Mouse (Mus musculus) cerebellum, adult 2 months (tissue): Measurements from ENCODE around the gene Lrit3. TPM values are rescaled to one million over a fixed set of nuclear protein-coding genes. Genes with fewer than 3 reads are reported as not detected.

Experiments used
- DNase-seq, 2 experiments: peaks; one replicate each; pipeline ENCODE4 v3.0.0; 2021
- H3K27ac ChIP-seq: fragments of 200-500 bp; 2 replicates; pipeline ENCODE4 v1.5.1; 2012; ENCODE audit warnings: low read length, control low read depth, inconsistent platforms; ENCODE audit not compliant: insufficient read depth
- H3K27me3 ChIP-seq: fragments of 200-500 bp; 2 replicates; pipeline ENCODE4 v1.6.1; 2012; ENCODE audit warnings: inconsistent platforms, mild to moderate bottlenecking, low read length, moderate library complexity; ENCODE audit not compliant: control insufficient read depth, insufficient read depth
- H3K4me1 ChIP-seq: fragments of 200-500 bp; 2 replicates; pipeline ENCODE4 v1.6.1; 2011; ENCODE audit warnings: low read length; ENCODE audit not compliant: control insufficient read depth, insufficient read depth
- H3K4me3 ChIP-seq: fragments of 200-500 bp; replicated peaks from 2 replicates; pipeline ENCODE3; 2011; ENCODE audit warnings: mild to moderate bottlenecking, low read depth, low read length, control low read depth; ENCODE audit not compliant: insufficient read depth
- CTCF ChIP-seq: fragments of 200-500 bp; IDR thresholded peaks from 2 replicates; pipeline ENCODE4 v1.5.1; 2011; ENCODE audit warnings: low read depth, mild to moderate bottlenecking, control low read depth, low read length, moderate library complexity, borderline replicate concordance; ENCODE audit not compliant: insufficient read depth
- POLR2A ChIP-seq: fragments of 200-500 bp; IDR thresholded peaks from 2 replicates; pipeline ENCODE4 v1.6.1; 2011; ENCODE audit warnings: low read length, control low read depth, borderline replicate concordance; ENCODE audit not compliant: insufficient read depth
- WGBS: fragments of 180-500 bp; shearing (Covaris S2); methylation state at CpG from one replicate; pipeline ENCODE4 v1.1.7; 2018; 5-methylcytosine and 5-hydroxymethylcytosine counted together
- polyA plus RNA-seq: library from polyadenylated mRNA; depleted of rRNA; stranded (reverse); fragments of >200 nt; gene quantifications from 2 replicates; pipeline ENCODE4 v1.2.3, GENCODE M21; 2012

The Lrit3 gene
- polyA plus RNA-seq, 1 experiment, result 0.29 TPM

- no peaks in the 10 kb centered on the region for H3K27me3 ChIP-seq
- no peak for DNase-seq
Measured at GRCm38 (mm10) chr3:129830626-129831025, 26.8 kb upstream of the Lrit3 start.

GRCm38 (mm10) chr3:129827691-129828090 is 23.9 kb upstream of the Lrit3 start:
- TF ChIP-seq POLR2A (no peak), CTCF (no peak)
- H3K27ac ChIP-seq, result no peak overlapping the region
- no peaks in the 10 kb centered on the region for H3K27me3 ChIP-seq
- no peak for DNase-seq
- no peak overlapping the region for H3K4me3 ChIP-seq
- no peaks in the 10 kb centered on the region for H3K4me1 ChIP-seq
- WGBS, result 94% methylated on average over 5 of the region's 5 CpGs

More at GRCm38 (mm10) chr3:129830626-129831025, 26.8 kb upstream of the Lrit3 start:
- H3K27ac ChIP-seq, result peak overlapping the region; percentile 68; the same call in 1 of the 2 replicates
- no peak for TF ChIP-seq POLR2A
- 1% methylated on average over 45 of the region's 45 CpGs for WGBS
- H3K4me1 ChIP-seq, result no peaks in the 10 kb centered on the region
- H3K4me3 ChIP-seq, result peak overlapping the region; percentile 60

DNA sequence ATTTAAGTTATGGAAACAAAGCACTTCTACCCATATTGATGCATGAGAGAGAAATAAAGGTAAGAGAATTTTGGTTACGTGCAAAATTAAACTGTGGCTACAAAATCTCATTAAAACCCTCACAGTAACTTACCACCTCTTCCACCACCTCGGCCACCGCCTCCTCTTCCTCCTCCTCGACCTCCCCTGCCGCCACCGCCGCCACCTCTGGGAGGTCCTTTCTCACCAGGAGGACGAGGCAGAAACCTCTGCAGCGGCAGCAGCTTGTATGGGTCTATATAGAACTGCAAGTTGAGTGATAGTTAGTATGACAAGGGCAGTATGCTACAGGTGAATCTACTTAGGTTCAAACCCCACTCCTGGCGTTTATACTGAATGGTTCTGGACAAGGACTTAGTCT is 22.9 kb upstream of the Lrit3 start:
- no peak for TF ChIP-seq POLR2A
- no peak for TF ChIP-seq CTCF
- H3K4me3 ChIP-seq, result no peak overlapping the region
- H3K27me3 ChIP-seq, result no peaks in the 10 kb centered on the region
- no peak overlapping the region for H3K27ac ChIP-seq
- DNase-seq, result no peak
- 87% methylated on average over 10 of the region's 10 CpGs for WGBS
- H3K4me1 ChIP-seq, result no peaks in the 10 kb centered on the region

- WGBS, result 90% methylated on average over 10 of the region's 10 CpGs
- no peaks in the 10 kb centered on the region for H3K4me1 ChIP-seq
- no peak overlapping the region for H3K27ac ChIP-seq
- H3K4me3 ChIP-seq, result no peak overlapping the region
- no peak for DNase-seq
- H3K27me3 ChIP-seq, result no peaks in the 10 kb centered on the region
- TF ChIP-seq POLR2A, result no peak
- no peak for TF ChIP-seq CTCF
Measured at GRCm38 (mm10) chr3:129824891-129825290, 21.1 kb upstream of the Lrit3 start.

DNA sequence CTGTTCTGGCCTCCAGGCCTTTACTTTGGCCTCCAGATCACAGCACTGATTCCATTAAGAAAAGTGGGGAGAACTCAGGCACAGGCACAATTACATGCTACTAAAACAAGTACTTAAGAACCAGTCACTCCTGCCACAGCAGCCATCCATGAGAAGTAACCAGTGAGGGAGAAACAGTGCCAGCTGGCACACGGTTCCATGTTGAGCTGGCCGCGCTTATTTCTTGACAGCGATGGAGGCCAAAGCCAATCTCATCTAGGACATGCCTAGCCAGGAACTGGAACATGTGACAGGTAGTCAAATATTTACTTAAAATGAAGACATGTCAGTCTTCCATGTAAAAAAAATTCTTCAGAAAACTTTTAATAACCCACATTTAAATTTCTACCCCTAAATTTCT is 20.3 kb upstream of the Lrit3 start:
- peak in 1 of 2 experiments; percentile 5 for DNase-seq
- Histone ChIP-seq H3K27ac (no peak overlapping the region), H3K4me3 (no peak overlapping the region), H3K4me1 (no peaks in the 10 kb centered on the region), H3K27me3 (no peaks in the 10 kb centered on the region)
- TF ChIP-seq CTCF (no peak), POLR2A (no peak)
- WGBS, result 12% methylated on average over 4 of the region's 4 CpGs

DNA sequence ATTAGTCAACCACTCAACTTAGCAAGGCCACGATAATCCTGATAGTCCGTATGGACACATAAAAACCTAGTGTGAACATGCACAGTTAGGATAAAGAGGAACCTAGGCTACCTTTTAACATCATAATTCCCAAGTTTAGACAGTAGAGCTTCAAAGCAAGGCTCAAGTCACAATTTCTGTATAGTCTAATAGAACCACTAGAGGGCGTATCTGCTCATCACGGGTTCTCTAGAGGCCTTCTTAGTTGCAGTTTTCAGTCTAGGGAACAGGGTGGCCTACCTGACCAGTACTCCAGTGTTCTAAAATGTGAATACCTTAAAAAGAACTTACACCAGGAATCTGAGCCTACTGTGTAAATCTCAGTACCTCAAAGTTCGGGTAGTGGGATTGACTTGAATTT is 19.5 kb upstream of the Lrit3 start:
- H3K4me1 ChIP-seq, result no peaks in the 10 kb centered on the region
- 52% methylated on average over 5 of the region's 5 CpGs for WGBS
- no peak overlapping the region for H3K4me3 ChIP-seq
- DNase-seq, result peak in 1 of 2 experiments; percentile 6
- H3K27me3 ChIP-seq, result no peaks in the 10 kb centered on the region
- no peak overlapping the region for H3K27ac ChIP-seq
- TF ChIP-seq POLR2A (no peak), CTCF (peak; percentile 30; the same call in 1 of the 2 replicates)

GRCm38 (mm10) chr3:129822206-129822775 is 18.5 kb upstream of the Lrit3 start, which contains the start of gene Rrh:
Gene Rrh, minus strand, starts transcription at chr3:129822587.
- TF ChIP-seq CTCF (no peak), POLR2A (no peak)
- WGBS, result 87% methylated on average over 11 of the region's 11 CpGs
- no peaks in the 10 kb centered on the region for H3K27me3 ChIP-seq

GRCm38 (mm10) chr3:129821736-129822135 is 17.9 kb upstream of the Lrit3 start:
- 69% methylated on average over 8 of the region's 8 CpGs for WGBS
- no peak overlapping the region for H3K27ac ChIP-seq
- H3K4me1 ChIP-seq, result no peaks in the 10 kb centered on the region
- TF ChIP-seq CTCF (no peak), POLR2A (no peak)
- no peak for DNase-seq
- H3K4me3 ChIP-seq, result no peak overlapping the region
- no peaks in the 10 kb centered on the region for H3K27me3 ChIP-seq

More at GRCm38 (mm10) chr3:129822206-129822775, 18.5 kb upstream of the Lrit3 start, which contains the start of gene Rrh:
- H3K4me3 ChIP-seq, result no peak within 1 kb of the TSS
- no peaks in the 10 kb centered on the region for H3K4me1 ChIP-seq
- H3K27ac ChIP-seq, result no peak within 1 kb of the TSS
- no peak for DNase-seq
